In the genomic region with DNA sequence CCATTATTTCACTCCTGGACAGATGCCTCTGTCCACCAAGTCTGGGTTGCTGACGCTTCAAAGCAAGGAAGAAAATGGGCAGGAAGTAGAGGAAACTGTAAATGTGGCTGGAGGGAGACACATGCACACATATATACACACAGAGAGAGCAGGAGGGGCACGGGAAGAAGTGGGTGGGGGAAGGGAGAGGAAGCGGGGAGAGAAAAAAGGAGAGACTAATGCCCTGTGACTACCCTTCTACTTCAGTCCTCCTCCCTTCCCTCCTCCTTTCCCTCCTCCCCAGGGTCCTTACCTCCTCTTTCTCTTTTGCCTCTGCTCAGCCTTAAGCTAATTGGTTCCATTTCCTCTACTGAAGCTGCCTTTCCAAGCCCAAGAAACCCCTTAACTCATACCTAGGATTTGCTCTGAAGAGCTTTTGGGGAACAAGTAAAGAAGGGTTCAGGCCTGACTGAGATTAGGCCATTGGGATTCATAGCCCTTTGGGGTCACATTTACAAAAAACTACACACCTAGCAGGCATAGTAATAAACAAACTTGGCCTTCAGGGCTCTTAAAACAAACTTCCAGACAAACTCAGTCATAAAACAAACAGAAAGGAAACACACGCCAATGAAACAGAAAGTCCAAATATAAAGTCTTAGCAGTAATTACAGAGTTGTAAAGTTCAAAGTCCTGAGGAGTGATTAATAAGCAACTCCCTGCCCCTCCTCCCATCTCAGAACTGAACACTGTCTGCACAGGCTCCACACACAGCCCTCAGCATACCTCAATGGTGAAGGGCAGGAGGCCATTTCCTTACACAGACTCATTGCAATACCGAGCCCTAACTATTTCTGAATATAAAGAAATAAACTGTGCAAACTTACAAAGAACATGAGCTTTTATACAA, we compare ENCODE assay signal across 16 mouse cellular contexts. TPM values are rescaled to one million over a fixed set of nuclear protein-coding genes. Genes with fewer than 3 reads are reported as not detected.
DNase-seq lines count a peak whose midpoint lies in the region; ATAC-seq and TF ChIP-seq lines count a peak whose summit lies in the region.
"Had no signal": no experiment of that assay in that cellular context is flagged by ENCODE, and none has a peak within 500 bp of the region (broad histone marks: within the 10 kb centered on the region; RNA-seq: fewer than 3 reads in every experiment).

No protein-coding gene starts in this region.

- peak overlapping the region; percentile 48; the same call in 1 of the 2 replicates for H3K27ac ChIP-seq in forebrain, embryonic 10.5 days
- no peak overlapping the region; the same call in 1 of the 2 replicates for H3K27ac ChIP-seq in forebrain, embryonic 14.5 days (ENCODE audit: low read depth, low read length)
- peak overlapping the region; percentile 40 for H3K27ac ChIP-seq in embryonic facial prominence, embryonic 10.5 days (replicated peaks)
- H3K27ac ChIP-seq in kidney, adult 2 months (ENCODE audit: insufficient read depth, low read depth, low read length), result peak overlapping the region; percentile 80
- peak overlapping the region; percentile 82 for H3K27ac ChIP-seq in limb, embryonic 12.5 days
- no peak overlapping the region for H3K27ac ChIP-seq in heart, embryonic 11.5 days (ENCODE audit: low read depth, low read length)
- H3K27ac ChIP-seq: forebrain, embryonic 12.5 days; hindbrain, embryonic 15.5 days; midbrain, embryonic 10.5 days had no signal

- no peak for TF ChIP-seq CTCF in kidney, adult 2 months (conservative IDR thresholded peaks at IDR 0.05; ENCODE audit: insufficient read depth, insufficient read length, low read depth, low read length)

- no peak for TF ChIP-seq POLR2A in kidney, adult 2 months (IDR thresholded peaks at IDR 0.05; ENCODE audit: low read depth, low read length)

- ATAC-seq in forebrain, embryonic 14.5 days, result no peak
- ATAC-seq in limb, embryonic 12.5 days (ENCODE audit: insufficient number of reproducible peaks, insufficient read depth, low FRiP score, low TSS enrichment, low read depth), result peak; percentile 94
- no peak for ATAC-seq in monocyte, adult 5-6 weeks (replicated peaks; ENCODE audit: insufficient number of reproducible peaks, low FRiP score, low TSS enrichment, poor library complexity, severe bottlenecking)
- ATAC-seq in heart, embryonic 11.5 days (replicated peaks; ENCODE audit: insufficient number of reproducible peaks, low FRiP score, low TSS enrichment), result no peak; the same call in 1 of the 2 replicates

- H3K27me3 ChIP-seq in forebrain, embryonic 10.5 days (ENCODE audit: poor library complexity, severe bottlenecking), result no peaks in the 10 kb centered on the region
- H3K27me3 ChIP-seq in forebrain, embryonic 14.5 days (replicated peaks; ENCODE audit: control insufficient read depth, insufficient read depth, low read length), result no peaks in the 10 kb centered on the region
- H3K27me3 ChIP-seq in embryonic facial prominence, embryonic 10.5 days (replicated peaks; ENCODE audit: low read depth, poor library complexity, severe bottlenecking), result no peaks in the 10 kb centered on the region
- H3K27me3 ChIP-seq in kidney, adult 2 months (replicated peaks; ENCODE audit: control insufficient read depth, insufficient read depth, low read length), result no peaks in the 10 kb centered on the region
- no peaks in the 10 kb centered on the region for H3K27me3 ChIP-seq in limb, embryonic 12.5 days
- no peaks in the 10 kb centered on the region for H3K27me3 ChIP-seq in heart, embryonic 11.5 days (ENCODE audit: control insufficient read depth, insufficient read depth, low read length)
- H3K27me3 ChIP-seq: forebrain, embryonic 12.5 days; hindbrain, embryonic 15.5 days had no signal

- H3K4me2 ChIP-seq in forebrain, embryonic 14.5 days (ENCODE audit: low read length), result no peak overlapping the region
- peak overlapping the region; percentile 23; the same call in 1 of the 2 replicates for H3K4me2 ChIP-seq in limb, embryonic 12.5 days
- H3K4me2 ChIP-seq in heart, embryonic 11.5 days, result no peak overlapping the region
- H3K4me2 ChIP-seq: forebrain, embryonic 12.5 days; hindbrain, embryonic 15.5 days had no signal

- no peak for DNase-seq in forebrain, embryonic 10.5 days (ENCODE audit: extremely low spot score, low spot score)
- no peak for DNase-seq in forebrain, embryonic 14.5 days (ENCODE audit: low spot score)
- DNase-seq in embryonic facial prominence, embryonic 10.5 days (ENCODE audit: low spot score), result peak; percentile 20
- DNase-seq in kidney, adult 2 months, result peak; percentile 91
- no peak for DNase-seq in spleen, adult 18-20 months
- DNase-seq: adrenal gland, postnatal 10 days; cerebellum, adult 11-12 months had no signal

- 77% methylated on average over 5 of the region's 5 CpGs for WGBS in forebrain, embryonic 10.5 days
- 58% methylated on average over 5 of the region's 5 CpGs for WGBS in forebrain, embryonic 14.5 days
- WGBS in embryonic facial prominence, embryonic 10.5 days, result 52% methylated on average over 5 of the region's 5 CpGs
- 15% methylated on average over 5 of the region's 5 CpGs for WGBS in kidney, adult 2 months
- WGBS in limb, embryonic 12.5 days, result 12% methylated on average over 5 of the region's 5 CpGs
- WGBS in heart, embryonic 11.5 days (ENCODE audit: insufficient replicate concordance), result 56% methylated on average over 5 of the region's 5 CpGs

- H3K4me3 ChIP-seq in forebrain, embryonic 10.5 days, result no peak overlapping the region
- H3K4me3 ChIP-seq in forebrain, embryonic 14.5 days (ENCODE audit: low read depth, low read length), result no peak overlapping the region
- H3K4me3 ChIP-seq in embryonic facial prominence, embryonic 10.5 days, result no peak overlapping the region
- no peak overlapping the region for H3K4me3 ChIP-seq in kidney, adult 2 months (ENCODE audit: insufficient read depth, low read depth, low read length)
- no peak overlapping the region for H3K4me3 ChIP-seq in limb, embryonic 12.5 days (replicated peaks)
- H3K4me3 ChIP-seq in heart, embryonic 11.5 days (ENCODE audit: low read depth, low read length), result no peak overlapping the region
- H3K4me3 ChIP-seq: forebrain, embryonic 12.5 days; hindbrain, embryonic 15.5 days; midbrain, embryonic 10.5 days had no signal

- H3K9ac ChIP-seq in forebrain, embryonic 14.5 days (ENCODE audit: low read length), result no peak overlapping the region
- H3K9ac ChIP-seq in limb, embryonic 12.5 days (replicated peaks), result no peak overlapping the region
- H3K9ac ChIP-seq in heart, embryonic 11.5 days (ENCODE audit: low read depth, low read length), result no peak overlapping the region
- H3K9ac ChIP-seq: forebrain, embryonic 12.5 days; hindbrain, embryonic 15.5 days had no signal

- H3K4me1 ChIP-seq in forebrain, embryonic 10.5 days, result peaks cover 22% of the 10 kb centered on the region
- H3K4me1 ChIP-seq in forebrain, embryonic 14.5 days (ENCODE audit: control insufficient read depth, insufficient read depth, low read length), result no peaks in the 10 kb centered on the region
- peaks cover 22% of the 10 kb centered on the region for H3K4me1 ChIP-seq in embryonic facial prominence, embryonic 10.5 days
- H3K4me1 ChIP-seq in kidney, adult 2 months (ENCODE audit: control insufficient read depth, insufficient read depth, low read length), result peaks cover 14% of the 10 kb centered on the region
- peaks cover 21% of the 10 kb centered on the region for H3K4me1 ChIP-seq in limb, embryonic 12.5 days (replicated peaks)
- H3K4me1 ChIP-seq in heart, embryonic 11.5 days (ENCODE audit: control insufficient read depth, insufficient read depth, low read length), result peaks cover 8% of the 10 kb centered on the region
- H3K4me1 ChIP-seq: hindbrain, embryonic 15.5 days had no signal

- H3K9me3 ChIP-seq in forebrain, embryonic 10.5 days, result no peaks in the 10 kb centered on the region
- H3K9me3 ChIP-seq in forebrain, embryonic 14.5 days (replicated peaks; ENCODE audit: control insufficient read depth, low read length), result no peaks in the 10 kb centered on the region
- no peaks in the 10 kb centered on the region for H3K9me3 ChIP-seq in embryonic facial prominence, embryonic 10.5 days
- H3K9me3 ChIP-seq in limb, embryonic 12.5 days, result no peaks in the 10 kb centered on the region
- H3K9me3 ChIP-seq in heart, embryonic 11.5 days (replicated peaks; ENCODE audit: control insufficient read depth, low read length), result no peaks in the 10 kb centered on the region
- H3K9me3 ChIP-seq: forebrain, embryonic 12.5 days; hindbrain, embryonic 15.5 days; midbrain, embryonic 10.5 days had no signal

- H3K36me3 ChIP-seq in forebrain, embryonic 10.5 days (replicated peaks), result no peaks in the 10 kb centered on the region
- no peaks in the 10 kb centered on the region for H3K36me3 ChIP-seq in forebrain, embryonic 14.5 days (ENCODE audit: control insufficient read depth, insufficient read depth, low read length)
- H3K36me3 ChIP-seq in embryonic facial prominence, embryonic 10.5 days (replicated peaks), result no peaks in the 10 kb centered on the region
- H3K36me3 ChIP-seq in kidney, adult 2 months (ENCODE audit: control insufficient read depth, insufficient read depth, low read length), result no peaks in the 10 kb centered on the region
- H3K36me3 ChIP-seq in limb, embryonic 12.5 days, result no peaks in the 10 kb centered on the region
- H3K36me3 ChIP-seq in heart, embryonic 11.5 days (ENCODE audit: control insufficient read depth, insufficient read depth, low read length), result no peaks in the 10 kb centered on the region
- H3K36me3 ChIP-seq: forebrain, embryonic 12.5 days; hindbrain, embryonic 15.5 days; midbrain, embryonic 10.5 days had no signal

RNA-seq across cellular contexts. Expression of gene Tlnrd1, which starts 36.7 kb away (rescaled TPM):
- 7.6 and 8.4 TPM in 2 replicates for polyA plus RNA-seq in forebrain, embryonic 10.5 days (2016; fragmentation: Nextera tagmentation; extraction: Ambion mirVana)
- polyA plus RNA-seq in forebrain, embryonic 14.5 days (2014; fragmentation: Nextera tagmentation; extraction: Ambion mirVana), result 7.3 and 7.6 TPM in 2 replicates
- 14.2 and 14.6 TPM in 2 replicates for polyA plus RNA-seq in embryonic facial prominence, embryonic 10.5 days (2016; fragmentation: Nextera tagmentation; extraction: Ambion mirVana)
- 9.2 and 11.1 TPM in 2 replicates for polyA plus RNA-seq in kidney, adult 2 months (2012; rRNA removed)
- polyA plus RNA-seq in limb, embryonic 12.5 days (2016; fragmentation: Nextera tagmentation; extraction: Ambion mirVana), result 23.0 and 24.3 TPM in 2 replicates
- 10.3 to 11.2 TPM (median 10.5 TPM) in 3 replicates for total RNA-seq in monocyte, adult 5-6 weeks (2017)
- polyA plus RNA-seq in heart, embryonic 11.5 days (2014; fragmentation: Nextera tagmentation; extraction: Ambion mirVana), result 13.9 and 14.9 TPM in 2 replicates

RNA-seq across cellular contexts. Expression of gene Mesd, which starts 36.8 kb away (rescaled TPM):
- 102 and 106 TPM in 2 replicates for polyA plus RNA-seq in forebrain, embryonic 10.5 days (2016; fragmentation: Nextera tagmentation; extraction: Ambion mirVana)
- 56.2 and 62.8 TPM in 2 replicates for polyA plus RNA-seq in forebrain, embryonic 14.5 days (2014; fragmentation: Nextera tagmentation; extraction: Ambion mirVana)
- polyA plus RNA-seq in embryonic facial prominence, embryonic 10.5 days (2016; fragmentation: Nextera tagmentation; extraction: Ambion mirVana), result 90.6 and 99.6 TPM in 2 replicates
- polyA plus RNA-seq in kidney, adult 2 months (2012; rRNA removed), result 11.5 and 15.1 TPM in 2 replicates
- 97.0 and 105 TPM in 2 replicates for polyA plus RNA-seq in limb, embryonic 12.5 days (2016; fragmentation: Nextera tagmentation; extraction: Ambion mirVana)
- 14.4 to 59.0 TPM (median 46.0 TPM) in 3 replicates for total RNA-seq in monocyte, adult 5-6 weeks (2017)
- polyA plus RNA-seq in heart, embryonic 11.5 days (2014; fragmentation: Nextera tagmentation; extraction: Ambion mirVana), result 73.4 and 87.5 TPM in 2 replicates

RNA-seq across cellular contexts. Expression of gene Cfap161, which starts 52.8 kb away (rescaled TPM):
- 0.12 TPM in 1 of 2 replicates, not detected in the other for polyA plus RNA-seq in forebrain, embryonic 10.5 days (2016; fragmentation: Nextera tagmentation; extraction: Ambion mirVana)
- polyA plus RNA-seq in forebrain, embryonic 14.5 days (2014; fragmentation: Nextera tagmentation; extraction: Ambion mirVana), result 0.98 and 1.5 TPM in 2 replicates
- 0.15 TPM in 1 of 2 replicates, not detected in the other for polyA plus RNA-seq in embryonic facial prominence, embryonic 10.5 days (2016; fragmentation: Nextera tagmentation; extraction: Ambion mirVana)
- not detected in 2 replicates for polyA plus RNA-seq in kidney, adult 2 months (2012; rRNA removed)
- 0.32 and 0.45 TPM in 2 replicates for polyA plus RNA-seq in limb, embryonic 12.5 days (2016; fragmentation: Nextera tagmentation; extraction: Ambion mirVana)
- total RNA-seq in monocyte, adult 5-6 weeks (2017), result 2.0 TPM in 1 of 3 replicates, not detected in the others
- polyA plus RNA-seq in heart, embryonic 11.5 days (2014; fragmentation: Nextera tagmentation; extraction: Ambion mirVana), result 3.6 and 5.2 TPM in 2 replicates
- total RNA-seq: heart, adult 8-10 months; MEL had no signal
- polyA plus RNA-seq: spleen, adult 2 months had no signal

Comparison
In these comparisons a context has a peak if more than half of its experiments do, and no peak if none do; other contexts are left out.
1. H3K27ac ChIP-seq: peak in forebrain, embryonic 10.5 days (single experiment), embryonic facial prominence, embryonic 10.5 days (single experiment), kidney, adult 2 months (single experiment) and limb, embryonic 12.5 days (single experiment); none in forebrain, embryonic 14.5 days (single experiment) and heart, embryonic 11.5 days (single experiment).
2. DNase-seq: peak in embryonic facial prominence, embryonic 10.5 days (single experiment) and kidney, adult 2 months (single experiment); none in forebrain, embryonic 10.5 days (single experiment), forebrain, embryonic 14.5 days (single experiment) and spleen, adult 18-20 months (0 of 2).